Mouse (Mus musculus) forebrain, embryonic 14.5 days (tissue): ENCODE measurements at regions not wholly inside any gene's neighbourhood (a gene's known extent, or its start where the extent isn't known, plus 50 kb on each side); places are given as distances from the start of the nearest gene placed in this dataset.

Source experiments
- ATAC-seq: fragments of 200-750 bp; cut with Nextera tagmentation; 2 replicates; pipeline ENCODE4 v1.8.0; 2017; ENCODE audit warnings: mild to moderate bottlenecking, moderate library complexity
- DNase-seq: peaks from one replicate; pipeline ENCODE4 v3.0.0-alpha.2; 2015; ENCODE audit warnings: low spot score
- H3K27ac ChIP-seq: fragments of 300-500 bp; sonication (generic); 2 replicates; pipeline ENCODE4 v1.5.1; 2014; ENCODE audit warnings: low read depth, mild to moderate bottlenecking, control low read depth, low read length, moderate library complexity
- H3K27me3 ChIP-seq: fragments of 300-500 bp; sonication (generic); replicated peaks from 2 replicates; pipeline ENCODE4 v1.6.1; 2014; ENCODE audit warnings: low read length, control low read depth, mixed read lengths; ENCODE audit not compliant: control insufficient read depth, insufficient read depth
- H3K36me3 ChIP-seq: fragments of 300-500 bp; sonication (generic); 2 replicates; pipeline ENCODE4 v1.6.1; 2014; ENCODE audit warnings: low read length, control low read depth; ENCODE audit not compliant: control insufficient read depth, insufficient read depth
- H3K4me1 ChIP-seq: fragments of 300-500 bp; sonication (generic); 2 replicates; pipeline ENCODE4 v1.6.1; 2014; ENCODE audit warnings: antibody characterized with exemption, low read length, control low read depth; ENCODE audit not compliant: control insufficient read depth, insufficient read depth
- H3K4me2 ChIP-seq: fragments of 300-500 bp; sonication (generic); 2 replicates; pipeline ENCODE4 v1.6.1; 2014; ENCODE audit warnings: mild to moderate bottlenecking, control low read depth, low read length
- H3K4me3 ChIP-seq: fragments of 300-500 bp; sonication (generic); 2 replicates; pipeline ENCODE4 v1.5.1; 2014; ENCODE audit warnings: low read depth, low read length, control low read depth
- H3K9ac ChIP-seq: fragments of 300-500 bp; sonication (generic); 2 replicates; pipeline ENCODE4 v1.6.1; 2014; ENCODE audit warnings: mild to moderate bottlenecking, low read length, control low read depth, moderate library complexity
- H3K9me3 ChIP-seq: fragments of 300-500 bp; sonication (generic); replicated peaks from 2 replicates; pipeline ENCODE4 v1.6.1; 2016; ENCODE audit warnings: low read length, control low read depth, mixed read lengths; ENCODE audit not compliant: control insufficient read depth
- WGBS: fragments of 180-500 bp; shearing (Covaris S2); extraction: QIAGEN DNeasy Blood & Tissue Kit; methylation state at CpG from one replicate; pipeline ENCODE4 v1.1.7; 2014; 5-methylcytosine and 5-hydroxymethylcytosine counted together

- DNase-seq (no peak), ATAC-seq (no peak)
- no peaks in the 10 kb centered on the region for H3K9me3 ChIP-seq
- H3K9ac ChIP-seq: no peak overlapping the region
- no peak overlapping the region for H3K4me2 ChIP-seq
- H3K36me3 ChIP-seq: no peaks in the 10 kb centered on the region
- no peaks in the 10 kb centered on the region for H3K27me3 ChIP-seq
- no peak overlapping the region for H3K27ac ChIP-seq
- no peaks in the 10 kb centered on the region for H3K4me1 ChIP-seq
- H3K4me3 ChIP-seq: no peak overlapping the region
Measured at GRCm38 (mm10) chr6:102724315-102724714, 151.4 kb upstream of the Cntn3 start.

- ATAC-seq (no peak), DNase-seq (no peak)
- no peaks in the 10 kb centered on the region for H3K9me3 ChIP-seq
- no peak overlapping the region for H3K27ac ChIP-seq
- WGBS: 92% methylated on average over 2 of the region's 2 CpGs
- no peak overlapping the region for H3K4me3 ChIP-seq
- H3K4me1 ChIP-seq: no peaks in the 10 kb centered on the region
- no peak overlapping the region for H3K9ac ChIP-seq
- no peaks in the 10 kb centered on the region for H3K36me3 ChIP-seq
- no peak overlapping the region for H3K4me2 ChIP-seq
- no peaks in the 10 kb centered on the region for H3K27me3 ChIP-seq
Measured at GRCm38 (mm10) chr6:102706862-102707261, 134.0 kb upstream of the Cntn3 start.
